Mouse (Mus musculus) layer of hippocampus, adult 9-11 months (tissue): ENCODE measurements around the gene Hps3.
"Not testable (repeated sequence)": the region's sequence is repeated elsewhere in the genome, so short reads cannot be mapped to it uniquely, and the experiment has no call there.

Source experiments
- DNase-seq: peaks from one replicate; pipeline ENCODE4 v3.0.0; 2022

Gene Hps3

DNA sequence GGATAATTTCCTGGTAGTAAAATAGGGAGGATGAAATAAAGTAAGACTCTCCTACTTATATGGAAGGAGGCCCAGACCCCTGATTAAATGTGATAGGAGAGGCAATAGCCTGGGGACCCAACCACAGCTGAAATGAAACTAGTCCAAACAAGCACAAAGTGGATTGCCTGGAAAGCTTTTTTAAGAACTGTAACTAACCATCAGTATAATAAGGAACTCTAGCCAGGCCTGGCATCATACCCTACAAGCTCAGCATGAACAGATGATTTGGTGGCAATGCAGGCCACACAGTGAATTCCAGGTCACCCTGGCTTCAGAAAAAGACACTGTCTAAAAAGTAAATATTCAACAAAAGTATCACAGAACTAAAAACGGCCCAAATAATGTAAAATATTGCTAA lies 29.5 kb downstream of the Hps3 start:
- DNase-seq, result no peak

DNA sequence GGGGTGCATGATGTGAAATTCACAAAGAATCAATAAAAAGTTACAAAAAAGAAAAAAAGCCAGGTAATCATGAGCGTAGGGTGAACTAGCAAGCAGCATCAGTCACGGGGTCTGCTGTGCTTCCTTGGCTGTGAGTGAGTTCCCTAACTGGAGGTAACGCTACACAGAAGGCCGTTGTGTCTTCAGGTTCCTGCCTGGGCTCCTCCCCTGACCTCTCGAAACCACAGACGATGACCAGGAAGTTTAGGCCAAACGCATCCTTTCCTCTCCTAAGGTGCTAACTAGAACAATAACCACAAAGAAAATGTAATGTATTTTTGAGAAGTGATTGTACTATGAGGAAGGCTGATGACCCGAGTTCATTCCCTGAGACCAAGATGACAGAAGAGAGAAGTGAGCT lies 30.7 kb downstream of the Hps3 start:
- DNase-seq, result no peak

DNA sequence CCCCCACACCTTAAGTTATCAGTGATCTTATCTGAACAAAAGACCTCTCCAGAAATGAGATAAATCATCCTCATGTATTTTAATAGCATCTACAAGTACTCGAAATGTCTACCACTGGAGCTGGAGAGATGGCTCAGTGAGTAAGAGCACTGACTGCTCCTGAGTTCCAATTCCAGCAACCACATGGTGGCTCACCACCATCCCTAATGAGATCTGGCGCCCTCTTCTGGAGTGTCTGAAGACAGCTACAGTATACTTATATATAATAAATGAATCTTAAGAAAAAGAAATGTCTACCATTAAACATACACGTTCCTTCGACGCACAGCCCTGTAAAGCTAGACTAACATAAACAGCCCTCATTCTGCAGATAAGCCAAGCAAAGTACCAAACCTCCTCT lies 32.3 kb downstream of the Hps3 start:
- no peak for DNase-seq

DNA sequence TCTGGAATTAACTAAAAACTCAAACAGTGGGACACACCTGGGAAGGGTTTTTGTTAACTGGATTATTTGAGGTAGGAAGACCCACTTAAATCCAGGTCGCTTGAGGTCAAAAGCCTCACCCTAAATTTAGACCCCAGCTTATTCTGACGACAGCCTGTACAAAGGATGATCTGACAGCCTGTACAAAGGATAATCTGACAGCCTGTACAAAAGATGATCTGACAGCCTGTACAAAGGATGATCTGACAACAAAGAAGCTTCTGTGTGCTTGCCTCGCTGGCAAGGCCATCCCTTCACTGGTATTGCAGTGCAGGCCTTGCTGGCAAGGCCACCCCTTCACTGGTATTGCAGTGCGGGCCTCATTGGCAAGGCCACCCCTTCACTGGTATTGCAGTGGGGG lies 34.3 kb downstream of the Hps3 start:
- DNase-seq, result no peak

DNA sequence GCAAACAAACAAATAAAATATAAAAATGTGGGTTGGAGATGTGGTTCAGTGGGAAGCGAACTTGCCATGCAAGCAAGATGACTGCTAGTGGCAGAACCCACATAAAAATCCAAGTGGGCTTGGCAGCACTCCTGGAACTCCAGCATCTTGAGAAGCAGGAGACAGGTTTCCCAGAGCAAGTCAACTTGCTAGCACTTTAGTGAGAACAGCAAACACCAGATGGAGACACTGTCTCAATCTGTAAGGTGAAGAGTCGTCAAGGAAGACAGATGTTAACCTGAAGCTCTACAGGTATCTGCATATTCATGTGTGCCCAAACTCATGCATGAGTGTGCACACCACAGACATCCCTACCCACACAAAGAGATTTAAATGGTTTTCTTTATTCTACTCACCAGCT lies 35.6 kb downstream of the Hps3 start:
- peak; percentile 47 for DNase-seq

DNA sequence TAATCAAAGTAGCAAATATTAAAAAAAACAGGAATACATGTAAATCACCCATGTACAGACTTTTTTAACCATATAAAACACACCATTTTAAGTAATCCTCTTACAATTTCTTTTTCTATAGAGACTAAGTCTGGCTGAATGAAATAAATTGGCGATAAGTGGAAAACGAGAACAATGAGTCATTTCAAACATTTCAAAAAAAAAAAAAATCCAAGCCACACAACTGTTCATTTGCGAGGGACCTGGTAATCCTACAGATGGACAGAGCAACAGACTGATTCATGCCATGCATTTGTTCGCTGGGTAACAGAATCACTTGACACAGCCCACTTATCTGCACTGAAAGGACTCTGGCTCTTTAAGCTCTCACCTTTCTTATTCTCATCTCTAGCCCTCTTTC lies 42.7 kb downstream of the Hps3 start:
- no peak for DNase-seq

DNA sequence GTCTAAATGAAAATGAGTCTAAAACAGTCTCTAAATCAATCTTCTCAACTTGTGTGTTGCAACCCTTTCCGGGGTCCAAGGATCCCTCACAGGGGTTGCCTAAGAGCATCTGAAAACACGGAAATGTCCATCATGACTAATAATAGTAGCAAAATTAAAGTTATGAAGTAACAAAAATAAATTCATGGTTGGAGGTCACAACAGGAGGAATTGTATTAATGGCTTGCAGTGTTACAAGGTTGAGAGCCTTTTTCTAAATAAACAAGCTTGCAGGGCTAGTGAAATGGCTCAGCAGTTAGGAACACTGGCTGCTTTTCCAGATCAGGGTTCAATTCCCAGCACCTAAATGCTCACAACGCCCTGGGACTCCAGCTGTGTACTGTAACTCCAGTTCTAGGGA lies 45.1 kb downstream of the Hps3 start:
- DNase-seq, result no peak

DNA sequence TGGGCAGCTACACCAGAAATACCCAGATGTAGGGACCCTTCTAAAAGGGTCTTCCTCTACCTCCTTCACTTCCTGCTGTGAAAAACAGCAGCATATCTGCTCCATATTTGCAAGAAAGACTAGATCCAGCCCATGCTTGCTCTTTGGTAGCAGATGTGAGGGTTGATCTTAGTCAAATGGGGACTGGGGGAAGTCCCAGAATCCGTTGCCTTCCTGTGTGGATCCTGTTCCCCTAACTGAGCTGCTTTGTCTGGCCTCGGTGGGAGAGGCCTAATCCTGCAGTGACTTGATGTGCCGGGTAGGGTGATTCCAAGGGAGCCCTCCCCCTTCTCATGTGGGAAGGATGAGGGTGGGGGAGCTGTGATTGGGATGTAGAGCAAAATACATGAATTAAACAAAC lies 49.0 kb downstream of the Hps3 start:
- no peak for DNase-seq

DNA sequence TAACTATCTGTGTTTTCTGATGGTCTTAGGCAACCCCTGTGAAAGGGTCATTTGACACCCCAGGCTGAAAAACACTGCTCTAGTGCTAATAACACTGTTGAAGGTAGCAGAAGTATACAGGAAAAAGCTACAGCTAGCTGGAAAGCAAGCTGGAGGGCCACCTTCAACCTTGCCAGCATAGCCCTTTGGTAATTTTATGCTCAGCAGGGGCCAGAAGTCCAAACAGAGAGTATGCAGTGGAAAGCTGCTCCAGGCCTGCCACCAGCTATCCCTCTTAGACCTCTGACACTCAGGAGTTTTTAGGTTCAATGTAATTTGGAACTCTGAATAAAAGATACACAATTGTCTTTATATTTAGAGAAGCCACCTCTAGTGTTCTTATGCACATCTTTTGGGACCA lies 52.3 kb downstream of the Hps3 start:
- no peak for DNase-seq

DNA sequence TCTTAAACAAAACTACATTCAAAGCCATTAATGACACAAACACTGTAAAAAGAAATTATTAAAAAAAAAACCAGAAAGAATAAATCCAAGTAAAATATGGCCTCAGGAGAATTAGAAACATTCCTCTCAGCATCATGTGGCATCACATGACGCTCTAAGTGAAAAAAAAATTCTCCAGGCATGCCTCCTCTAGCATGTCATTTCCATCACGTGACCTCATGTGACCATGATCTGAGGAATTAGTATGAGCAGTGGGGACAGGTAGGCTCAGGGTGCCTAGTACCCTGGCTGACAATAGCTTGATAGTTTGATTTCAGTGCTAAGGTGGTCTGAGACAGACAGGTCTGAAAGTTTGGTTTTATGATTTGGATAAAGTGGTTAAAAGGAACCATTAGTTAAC lies 54.0 kb downstream of the Hps3 start:
- no peak for DNase-seq

DNA sequence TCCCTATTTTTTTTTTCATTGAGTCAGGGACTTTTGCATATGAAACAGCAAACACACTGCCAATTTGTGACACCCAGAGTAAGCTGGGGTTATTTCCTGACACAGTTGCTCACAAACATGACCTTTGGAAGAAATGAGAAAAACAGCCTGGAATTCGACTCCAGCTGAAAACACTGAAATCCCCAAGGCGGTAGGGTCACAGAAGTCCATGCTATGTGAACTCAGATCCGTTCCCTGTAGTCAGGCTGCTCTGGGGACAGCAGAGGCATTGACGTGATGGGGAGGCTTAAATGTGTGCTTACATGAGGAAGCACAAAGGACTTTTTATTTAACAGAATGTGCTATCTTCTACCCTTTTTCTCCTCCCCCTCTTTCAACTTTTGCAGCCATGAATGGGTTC lies 56.6 kb downstream of the Hps3 start:
- DNase-seq, result no peak

DNA sequence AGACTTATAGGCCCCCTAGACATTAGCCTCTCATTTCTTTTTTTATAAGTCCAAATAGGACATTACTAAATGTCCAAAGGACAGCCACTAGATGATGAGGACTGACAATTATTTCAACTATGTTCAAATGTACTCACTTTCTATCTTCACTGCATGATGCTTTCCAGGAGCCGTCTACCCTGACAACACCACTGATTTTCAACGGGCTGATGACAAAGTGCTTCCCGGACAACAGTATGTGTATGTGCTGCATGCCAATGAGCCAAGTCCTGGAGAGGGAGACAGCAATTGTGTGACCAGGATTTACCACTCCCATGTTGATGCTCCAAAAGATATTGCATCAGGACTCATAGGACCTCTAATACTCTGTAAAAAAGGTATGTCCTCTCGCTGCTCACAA lies 69.0 kb downstream of the Hps3 start:
- no peak for DNase-seq

DNA sequence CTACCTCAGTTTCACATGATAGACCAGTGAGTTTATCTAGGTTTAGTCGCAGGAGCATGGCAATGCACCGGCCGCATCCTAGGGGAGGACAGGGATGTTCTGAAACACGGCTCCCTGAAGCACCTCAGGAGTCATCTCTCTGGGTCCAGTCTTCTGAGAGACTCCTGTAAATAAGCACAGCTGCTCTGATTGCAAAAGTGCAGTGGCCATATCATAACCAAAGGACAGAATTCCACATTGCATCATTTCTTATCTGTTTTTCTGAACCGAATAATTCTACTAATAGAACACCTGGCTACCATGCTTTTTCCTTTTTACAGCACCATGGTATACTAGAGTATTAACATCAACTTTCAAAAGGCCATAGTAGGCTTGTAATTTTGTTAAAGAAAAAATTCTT lies 69.9 kb downstream of the Hps3 start:
- DNase-seq, result no peak

DNA sequence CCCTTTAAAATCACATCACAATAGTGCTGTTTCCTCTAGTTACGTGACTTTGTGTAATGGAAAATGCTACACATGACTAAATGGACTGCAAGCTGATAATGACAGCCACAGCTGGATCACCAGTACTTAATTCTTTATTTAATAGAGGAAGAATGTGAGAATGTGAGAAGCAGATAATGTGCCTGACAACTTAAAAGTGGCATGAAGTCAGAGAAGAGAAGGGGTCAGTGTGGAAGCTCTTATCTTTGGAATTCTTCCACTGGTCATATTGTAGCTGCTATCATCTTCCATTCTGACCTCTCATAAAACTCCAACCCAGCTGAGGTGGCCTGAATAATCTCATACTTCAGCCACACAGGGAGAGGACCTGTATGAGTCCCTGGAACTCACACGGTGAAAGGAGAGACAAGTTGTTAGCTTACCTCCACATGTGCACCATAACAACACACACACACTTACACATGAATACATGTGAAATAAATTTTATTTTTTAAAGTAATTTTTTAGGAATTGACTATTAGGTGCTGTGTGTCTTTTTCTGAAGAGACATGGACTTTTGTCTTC lies 70.4 kb downstream of the Hps3 start:
- no peak for DNase-seq

DNA sequence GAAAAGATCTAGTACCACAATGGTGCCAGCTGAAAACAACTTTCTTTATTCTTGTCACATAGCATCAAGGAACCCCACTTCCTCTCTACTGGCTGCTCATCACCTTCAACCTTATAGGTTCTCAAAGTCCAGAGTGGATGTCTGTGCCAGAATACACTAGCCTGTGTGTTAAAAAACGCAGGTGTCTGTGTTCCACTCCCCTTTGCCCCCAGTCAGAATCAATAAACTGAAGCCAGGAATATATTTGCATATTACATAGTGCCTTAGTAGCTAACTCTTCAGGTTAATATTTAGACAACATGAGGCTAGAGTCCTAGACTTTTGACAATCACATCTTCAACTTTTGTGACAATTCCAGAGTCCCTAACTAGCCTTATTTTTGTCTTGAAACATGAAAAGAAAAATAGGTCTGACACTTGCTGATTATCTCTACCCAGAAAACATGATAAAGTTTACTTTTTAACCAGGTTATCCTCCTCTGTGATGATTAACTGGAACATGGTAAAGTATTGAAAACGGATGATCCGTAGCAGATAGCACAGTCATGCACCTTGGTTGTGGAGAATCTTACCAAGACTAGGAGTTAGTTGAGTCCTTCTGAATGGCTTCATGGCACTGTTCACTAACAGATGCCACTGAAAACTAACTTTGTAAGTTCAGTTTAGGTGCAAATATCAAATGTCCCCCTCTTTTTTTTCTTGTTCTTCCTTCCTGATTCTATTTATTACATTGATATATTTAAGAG lies 72.2 kb downstream of the Hps3 start:
- no peak for DNase-seq

DNA sequence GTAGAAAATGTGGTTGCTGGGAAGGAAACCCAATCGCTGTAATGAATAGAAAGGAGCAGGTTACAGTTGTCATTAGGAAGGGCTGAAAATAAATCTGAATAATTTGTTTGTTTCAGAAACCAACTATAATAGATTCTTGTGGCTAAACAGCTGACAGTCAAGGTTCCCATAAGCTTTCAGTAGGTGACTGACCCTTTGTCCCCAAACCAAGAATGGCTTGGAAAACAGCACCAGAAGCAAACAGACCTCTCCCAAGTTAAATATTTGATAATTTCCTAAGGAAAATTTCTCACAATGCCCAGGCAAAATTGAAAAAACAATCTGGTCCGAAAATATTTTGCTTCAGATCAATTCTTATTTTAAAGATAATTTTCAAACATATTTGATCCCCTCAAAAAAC lies 73.8 kb downstream of the Hps3 start:
- no peak for DNase-seq

DNA sequence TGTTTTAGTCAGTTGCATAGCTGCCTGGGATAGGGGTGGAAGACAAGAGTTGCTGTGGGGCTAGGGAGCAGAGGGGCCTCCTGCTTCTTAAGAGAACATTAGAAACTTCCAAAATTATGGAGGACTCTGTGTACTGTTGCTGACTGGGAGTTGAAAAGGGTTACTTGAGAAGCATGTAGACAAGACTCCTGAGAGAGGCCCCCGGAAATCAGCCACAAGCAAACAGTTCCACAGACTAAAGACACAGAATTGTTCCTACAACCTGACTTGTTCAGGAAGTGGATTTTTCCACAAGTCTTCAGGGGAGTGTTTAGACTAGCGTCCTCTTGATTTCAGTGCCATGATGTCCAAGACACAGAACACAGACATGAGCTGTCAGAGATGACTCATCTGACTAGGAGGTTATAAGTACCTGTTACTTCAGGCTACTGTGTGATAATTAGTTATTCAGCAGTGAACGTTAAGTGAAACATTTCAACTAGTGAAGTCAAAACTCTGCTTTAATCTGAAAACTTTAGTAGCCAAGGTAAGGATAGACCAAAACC lies 74.5 kb downstream of the Hps3 start:
- DNase-seq, result no peak

DNA sequence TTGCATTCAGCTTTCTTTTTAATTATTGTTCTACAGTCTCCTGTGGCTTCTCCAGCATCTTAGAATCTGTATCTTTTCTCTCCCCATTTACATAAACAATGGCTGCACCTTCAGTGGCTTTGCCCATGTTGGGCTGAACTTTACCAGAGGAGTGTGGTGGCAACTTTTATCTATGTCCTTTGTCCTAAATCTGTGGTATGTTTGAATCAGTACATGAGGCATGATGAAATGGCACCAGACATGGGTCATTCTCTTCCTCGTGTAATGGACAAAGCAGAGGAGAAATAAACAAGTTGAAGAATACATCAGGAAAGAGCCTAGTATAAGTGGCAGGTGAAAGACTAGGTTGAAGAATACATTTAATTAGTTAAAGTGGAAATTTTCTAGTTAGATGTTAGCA lies 76.1 kb downstream of the Hps3 start:
- no peak for DNase-seq

DNA sequence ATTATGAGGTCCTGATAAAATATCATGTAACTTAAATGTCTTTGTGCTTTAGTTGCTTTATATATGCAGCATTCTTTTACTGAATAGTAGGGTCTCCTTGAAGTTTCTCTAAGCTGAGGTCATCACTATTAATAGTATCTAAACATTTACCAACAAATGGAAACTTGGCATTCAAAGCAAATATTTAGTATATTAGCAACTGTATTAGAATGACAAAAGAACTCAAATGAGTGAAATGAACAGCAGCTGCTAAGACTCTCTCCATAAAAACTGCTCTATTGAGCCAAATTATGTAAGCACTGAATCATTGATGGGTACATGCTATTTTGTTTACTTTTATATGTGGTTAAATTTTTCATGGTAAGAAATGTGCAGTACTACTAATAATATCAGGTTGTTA lies 77.1 kb downstream of the Hps3 start:
- no peak for DNase-seq

DNA sequence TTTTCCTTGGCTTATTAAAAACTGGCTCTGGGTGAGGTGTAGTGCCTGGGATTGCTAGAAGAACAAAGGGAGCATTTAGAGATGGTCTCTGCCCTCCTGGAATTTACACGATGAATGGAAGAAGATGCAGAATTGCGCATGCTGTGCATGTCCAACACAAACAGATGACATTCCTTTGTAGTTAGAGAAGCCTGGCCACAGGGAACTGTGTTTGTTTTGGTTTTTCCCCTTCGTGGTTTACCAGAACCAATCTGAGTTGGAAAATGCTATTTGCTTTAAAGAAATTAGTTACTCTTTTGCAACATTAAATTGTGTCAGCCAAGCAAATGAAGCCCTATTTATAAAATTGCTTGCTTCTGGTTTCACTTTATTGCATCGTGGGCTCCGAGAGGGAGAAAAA lies 78.2 kb downstream of the Hps3 start, which contains the start of gene Cp:
Cp (plus strand) TSS at position 170 of the 400 bp plus-strand sequence.
- no peak for DNase-seq

DNA sequence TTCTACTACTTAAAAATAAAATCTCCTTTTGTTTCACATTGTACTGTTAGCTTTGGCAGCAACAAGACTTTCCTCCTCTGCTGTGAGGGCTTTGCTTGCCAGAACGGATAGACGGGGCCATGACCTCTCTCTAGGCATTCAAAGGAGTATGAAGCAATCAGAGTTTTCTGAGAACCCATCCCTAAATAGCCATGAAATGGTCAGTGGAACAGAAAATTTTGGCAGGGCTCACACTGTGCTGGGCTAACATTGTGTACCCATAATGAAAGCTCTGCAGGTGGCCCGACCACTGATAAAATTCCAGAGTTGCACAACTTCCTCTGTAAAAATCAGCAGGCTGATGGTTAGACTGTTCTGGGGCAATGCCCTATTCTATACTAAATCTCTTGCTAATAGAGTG lies 81.2 kb downstream of the Hps3 start:
- DNase-seq, result peak; percentile 22

DNA sequence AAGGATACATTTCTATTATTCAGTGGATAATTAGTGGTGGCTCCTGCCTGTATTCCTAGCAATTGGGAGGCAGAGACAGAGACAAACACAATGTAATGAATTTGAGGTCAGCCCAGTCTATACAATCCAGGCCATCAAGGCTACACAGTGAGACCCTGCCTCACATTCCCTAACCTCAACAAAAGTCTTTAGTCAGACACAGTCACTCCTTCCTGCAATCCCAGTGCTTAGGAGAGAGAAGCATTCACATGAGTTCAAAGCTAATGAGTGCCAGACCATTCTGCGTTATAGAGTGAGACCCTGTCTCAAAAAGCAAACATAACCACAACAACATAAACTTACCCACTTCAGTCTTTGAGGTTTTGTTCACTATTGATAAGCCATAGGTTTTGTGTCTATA lies 81.7 kb downstream of the Hps3 start:
- DNase-seq, result no peak

DNA sequence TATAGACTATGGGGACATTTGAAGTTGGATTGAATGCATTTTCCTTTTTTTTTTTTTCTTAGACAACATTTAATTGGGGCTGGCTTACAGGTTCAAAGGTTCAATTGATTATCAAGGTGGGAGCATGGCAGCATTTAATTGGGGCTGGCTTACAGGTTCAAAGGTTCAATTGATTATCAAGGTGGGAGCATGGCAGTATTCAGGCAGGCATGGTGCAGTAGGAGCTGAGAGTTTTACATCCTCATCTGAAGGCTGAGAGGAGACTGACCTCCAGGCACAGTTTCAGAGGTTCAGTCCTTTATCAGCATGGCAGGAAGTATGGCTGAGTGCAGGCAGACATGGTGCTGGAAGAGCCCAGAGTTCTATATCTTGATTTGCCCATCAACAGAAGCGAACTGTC lies 85.7 kb downstream of the Hps3 start:
- not testable (repeated sequence) for DNase-seq

DNA sequence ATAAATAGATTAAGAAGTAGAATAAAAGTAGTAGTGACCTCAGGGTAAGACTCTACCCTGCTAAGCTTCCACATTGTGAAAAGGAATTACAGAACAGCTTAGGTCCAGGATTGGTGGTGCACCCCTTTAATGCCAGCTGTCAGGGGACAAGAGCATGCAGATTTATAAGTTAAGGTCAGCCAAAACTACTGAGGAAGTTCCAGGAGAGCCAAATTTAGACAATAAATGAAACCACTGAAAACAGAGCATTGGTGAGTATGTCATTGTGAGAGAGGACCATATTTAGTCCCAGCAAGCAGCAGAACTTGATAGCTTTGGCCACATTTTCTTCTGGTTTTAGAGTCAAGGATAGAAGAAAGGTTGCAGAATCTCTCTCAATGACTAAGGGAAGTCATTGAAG lies 86.6 kb downstream of the Hps3 start:
- DNase-seq, result no peak
